8 mouse cellular contexts compared by ENCODE assay signal in the genomic region with DNA sequence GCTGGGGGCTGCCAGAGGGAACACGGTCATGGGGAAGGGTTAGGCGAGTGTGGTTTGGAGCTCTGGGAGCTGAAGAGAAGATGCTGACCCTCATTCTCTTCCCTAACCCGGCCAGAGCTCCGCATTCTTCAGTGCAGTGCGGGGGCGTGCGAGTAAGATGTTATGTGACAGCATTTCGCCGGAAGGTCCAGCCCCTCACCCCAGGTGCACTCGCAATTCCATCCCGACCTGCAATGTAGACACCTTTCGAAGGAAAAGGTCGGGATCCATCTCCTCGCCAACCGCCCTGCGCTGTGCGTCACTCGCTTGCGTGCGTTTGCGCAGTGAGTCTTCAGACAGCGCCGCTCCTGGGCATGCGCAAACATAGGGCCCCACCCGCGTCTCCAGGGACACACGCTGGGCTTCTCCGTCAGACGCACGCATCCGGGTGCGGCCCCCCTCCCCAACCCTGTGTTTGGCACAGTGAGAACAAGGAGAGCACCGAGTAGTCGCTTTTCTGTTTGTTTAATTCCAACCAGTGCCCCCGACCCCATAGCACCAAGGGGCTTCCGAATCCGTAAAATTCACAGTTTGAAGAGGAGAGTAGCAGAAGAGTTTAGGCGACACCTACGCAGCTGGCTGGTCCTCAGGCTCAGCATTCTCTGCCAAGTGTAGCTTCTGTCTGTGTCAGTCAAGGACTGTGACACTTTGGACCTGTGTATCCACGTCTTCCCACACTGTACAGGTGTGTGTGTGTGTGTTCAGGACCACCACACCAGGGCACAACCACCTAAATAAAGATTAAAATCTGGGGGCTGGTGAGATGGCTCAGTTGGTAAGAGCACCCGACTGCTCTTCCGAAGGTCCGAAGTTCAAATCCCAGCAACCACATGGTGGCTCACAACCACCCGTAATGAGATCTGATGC. TPM values are rescaled to one million over a fixed set of nuclear protein-coding genes. Genes with fewer than 3 reads are reported as not detected.
DNase-seq lines count a peak whose midpoint lies in the region; ATAC-seq and TF ChIP-seq lines count a peak whose summit lies in the region.

A gene (minus strand): TSS at position 314 of the 906 bp plus-strand sequence.

- H3K4me3 ChIP-seq in cortical plate, adult 2 months (ENCODE audit: insufficient read depth, low read length) = peak within 1 kb of the TSS; percentile 62

- peak; percentile 99 for TF ChIP-seq POLR2A in cortical plate, adult 2 months (IDR thresholded peaks at IDR 0.05; ENCODE audit: extremely low read depth, insufficient read depth, low read length)

- DNase-seq in gastrocnemius, postnatal 10 days = peak; percentile 95
- DNase-seq in left cerebral cortex, postnatal 10 days (ENCODE audit: extremely low spot score in 1 of 2, low spot score in 2 of 2) = peak; percentile 96 to 97
- DNase-seq in right cerebral cortex, postnatal 25 days = peak; percentile 96
- DNase-seq in urinary bladder, postnatal 4 days (ENCODE audit: low spot score in 2 of 2) = peak; percentile 94

- ATAC-seq in activated CD4-positive, CD25-positive, alpha-beta regulatory T cell, adult 4 months = peak; percentile 83
- ATAC-seq in inflammation-experienced regulatory T-cells, adult 6 months = peak; percentile 86
- peak; percentile 86 for ATAC-seq in megakaryocyte-erythroid progenitor cell, adult 5-6 weeks (replicated peaks; ENCODE audit: low FRiP score, low TSS enrichment, poor library complexity, severe bottlenecking)

- intact Hi-C loops in left cerebral cortex, postnatal 10 days (cut with DNase I) = no loop called here

- no peak for TF ChIP-seq CTCF in cortical plate, adult 2 months (IDR thresholded peaks at IDR 0.05; ENCODE audit: extremely low read depth, insufficient read depth, low read length)

- H3K4me1 ChIP-seq in cortical plate, adult 2 months (ENCODE audit: control insufficient read depth, insufficient read depth, low read length) = peaks cover 8% of the 10 kb centered on the region

- peak within 1 kb of the TSS; percentile 76 for H3K27ac ChIP-seq in cortical plate, adult 2 months (ENCODE audit: insufficient read depth, low read length)

RNA-seq across cellular contexts. Expression of the gene that starts here (rescaled TPM):
- polyA plus RNA-seq in activated CD4-positive, CD25-positive, alpha-beta regulatory T cell, adult 4 months (2017; shearing (Covaris generic)) = 10 to 100 TPM; 48.2 to 51.8 TPM
- 34.9 and 35.4 TPM in 2 replicates for polyA plus RNA-seq in cortical plate, adult 2 months (2012; rRNA removed)
- total RNA-seq in gastrocnemius, postnatal 10 days (2021) = 10 to 100 TPM; 12.7 to 14.6 TPM
- 10 to 100 TPM; 45.5 to 63.3 (median 53.1) TPM for polyA plus RNA-seq in inflammation-experienced regulatory T-cells, adult 6 months (2017; shearing (Covaris generic))
- 10 to 100 TPM; 29.3 to 31.5 TPM for total RNA-seq in left cerebral cortex, postnatal 10 days (2021)
- total RNA-seq in megakaryocyte-erythroid progenitor cell, adult 5-6 weeks (2014; fragmentation: Nextera tagmentation) = 26.8 and 31.8 TPM in 2 replicates
- total RNA-seq in megakaryocyte-erythroid progenitor cell, adult 5-6 weeks (2017) = 14.6 and 18.7 TPM in 2 replicates

Comparison
In these comparisons a context has a peak if more than half of its experiments do, and no peak if none do; other contexts are left out.
1. Peak in every context shown above with its lines: DNase-seq, ATAC-seq, H3K4me3 ChIP-seq and H3K27ac ChIP-seq.